Mouse (Mus musculus) embryonic fibroblast, embryonic 13.5 days (primary cell): ENCODE data around the gene Nup155.

ENCODE experiments used
- CTCF ChIP-seq: IDR thresholded peaks from 2 replicates; pipeline ENCODE4 v1.5.1; 2011; ENCODE audit warnings: mild to moderate bottlenecking, control low read depth, low read length, moderate library complexity, borderline replicate concordance; ENCODE audit not compliant: insufficient read depth
- POLR2A ChIP-seq: IDR thresholded peaks from 2 replicates; pipeline ENCODE4 v1.6.1; 2011; ENCODE audit warnings: low read depth, mild to moderate bottlenecking, control low read depth, low read length, moderate library complexity

GRCm38 (mm10) chr15:8108966-8109743, at the start of gene Nup155:
- TF ChIP-seq POLR2A (peak; percentile 69), CTCF (no peak)
